Mouse (Mus musculus) limb, embryonic 12.5 days (tissue): ENCODE data around the gene Atp6v1g3. TPM values are rescaled to one million over a fixed set of nuclear protein-coding genes. Genes with fewer than 3 reads are reported as not detected.

Source experiments
- ATAC-seq: fragments of 200-750 bp; cut with Nextera tagmentation; 2 replicates; pipeline ENCODE4 v1.8.0; 2017; ENCODE audit warnings: low read depth, moderate TSS enrichment; ENCODE audit not compliant: insufficient number of reproducible peaks, insufficient read depth, low FRiP score, low TSS enrichment
- H3K27ac ChIP-seq: fragments of 300-500 bp; sonication (generic); 2 replicates; pipeline ENCODE4 v1.5.1; 2016; ENCODE audit warnings: mild to moderate bottlenecking, moderate library complexity
- H3K27me3 ChIP-seq: fragments of 300-500 bp; sonication (generic); 2 replicates; pipeline ENCODE4 v1.6.1; 2016; ENCODE audit warnings: mild to moderate bottlenecking, moderate library complexity
- H3K36me3 ChIP-seq: fragments of 300-500 bp; sonication (generic); 2 replicates; pipeline ENCODE4 v1.6.1; 2016; ENCODE audit warnings: mild to moderate bottlenecking, moderate library complexity
- H3K4me1 ChIP-seq: fragments of 300-500 bp; sonication (generic); replicated peaks from 2 replicates; pipeline ENCODE4 v1.6.1; 2016
- H3K4me2 ChIP-seq: fragments of 300-500 bp; sonication (generic); 2 replicates; pipeline ENCODE4 v1.6.1; 2016; ENCODE audit warnings: mild to moderate bottlenecking, moderate library complexity
- H3K4me3 ChIP-seq: fragments of 300-500 bp; sonication (generic); replicated peaks from 2 replicates; pipeline ENCODE4 v1.5.1; 2016; ENCODE audit warnings: mild to moderate bottlenecking
- H3K9ac ChIP-seq: fragments of 300-500 bp; sonication (generic); replicated peaks from 2 replicates; pipeline ENCODE4 v1.6.1; 2016; ENCODE audit warnings: mild to moderate bottlenecking, moderate library complexity
- H3K9me3 ChIP-seq: fragments of 300-500 bp; sonication (generic); 2 replicates; pipeline ENCODE4 v1.6.1; 2016; ENCODE audit warnings: mild to moderate bottlenecking, moderate library complexity
- whole genome bisulfite sequencing: fragments of 180-500 bp; shearing (Covaris S2); methylation state at CpG from one replicate; pipeline ENCODE4 v1.1.7; 2016; 5-methylcytosine and 5-hydroxymethylcytosine counted together
- polyA plus RNA-seq: library from polyadenylated mRNA; unstranded; fragments of >200 nt; fragmentation: Nextera tagmentation; extraction: Ambion mirVana; gene quantifications from 2 replicates; pipeline ENCODE4 v1.2.1, GENCODE M21; 2016

Atp6v1g3 gene
- polyA plus RNA-seq, 1 experiment from 2014 or later: 9.7 TPM

- WGBS: 43% methylated on average over 4 of the region's 4 CpGs
Observed at GRCm38 (mm10) chr1:138326091-138326490, 52.6 kb downstream of the Atp6v1g3 start.

GRCm38 (mm10) chr1:138326566-138326965 lies 53.0 kb downstream of the Atp6v1g3 start:
- Histone ChIP-seq H3K4me1 (peaks cover 22% of the 10 kb centered on the region), H3K4me3 (no peak overlapping the region), H3K36me3 (no peaks in the 10 kb centered on the region), H3K27me3 (no peaks in the 10 kb centered on the region), H3K4me2 (no peak overlapping the region), H3K27ac (no peak overlapping the region), H3K9ac (no peak overlapping the region; the same call in 1 of the 2 replicates), H3K9me3 (no peaks in the 10 kb centered on the region)
- ATAC-seq: no peak
- 16% methylated on average over 2 of the region's 2 CpGs for WGBS

More at GRCm38 (mm10) chr1:138326091-138326490, 52.6 kb downstream of the Atp6v1g3 start:
- Histone ChIP-seq H3K4me2 (no peak overlapping the region), H3K9me3 (no peaks in the 10 kb centered on the region), H3K4me1 (peaks cover 22% of the 10 kb centered on the region), H3K9ac (no peak overlapping the region), H3K27me3 (no peaks in the 10 kb centered on the region), H3K36me3 (no peaks in the 10 kb centered on the region), H3K27ac (peak overlapping the region; percentile 29; the same call in 1 of the 2 replicates), H3K4me3 (no peak overlapping the region)
- no peak for ATAC-seq

GRCm38 (mm10) chr1:138327466-138328245 lies 54.1 kb downstream of the Atp6v1g3 start:
- Histone ChIP-seq H3K27me3 (no peaks in the 10 kb centered on the region), H3K36me3 (no peaks in the 10 kb centered on the region), H3K4me1 (peaks cover 22% of the 10 kb centered on the region), H3K27ac (no peak overlapping the region), H3K4me2 (no peak overlapping the region), H3K9me3 (no peaks in the 10 kb centered on the region), H3K4me3 (no peak overlapping the region), H3K9ac (no peak overlapping the region)
- no peak for ATAC-seq
- 63% methylated on average over 18 of the region's 18 CpGs for WGBS

- H3K27ac ChIP-seq: no peak overlapping the region
- no peaks in the 10 kb centered on the region for H3K9me3 ChIP-seq
- H3K9ac ChIP-seq: no peak overlapping the region
- ATAC-seq: no peak
- H3K4me1 ChIP-seq: peaks cover 22% of the 10 kb centered on the region
- 7% methylated on average over 12 of the region's 12 CpGs for WGBS
- H3K4me3 ChIP-seq: no peak overlapping the region
- H3K4me2 ChIP-seq: peak overlapping the region; percentile 48
- no peaks in the 10 kb centered on the region for H3K36me3 ChIP-seq
- no peaks in the 10 kb centered on the region for H3K27me3 ChIP-seq
Observed at GRCm38 (mm10) chr1:138328320-138328719, 54.8 kb downstream of the Atp6v1g3 start.

- Histone ChIP-seq H3K27ac (no peak overlapping the region), H3K4me3 (no peak overlapping the region), H3K4me1 (peaks cover 29% of the 10 kb centered on the region), H3K4me2 (no peak overlapping the region), H3K9me3 (no peaks in the 10 kb centered on the region), H3K36me3 (no peaks in the 10 kb centered on the region), H3K27me3 (no peaks in the 10 kb centered on the region), H3K9ac (no peak overlapping the region)
- 96% methylated on average over 2 of the region's 2 CpGs for WGBS
- ATAC-seq: no peak
Observed at GRCm38 (mm10) chr1:138330556-138330955, 57.0 kb downstream of the Atp6v1g3 start.

GRCm38 (mm10) chr1:138331596-138331995 lies 58.1 kb downstream of the Atp6v1g3 start:
- H3K9me3 ChIP-seq: no peaks in the 10 kb centered on the region
- H3K27ac ChIP-seq: no peak overlapping the region
- no peak for ATAC-seq
- no peak overlapping the region for H3K4me2 ChIP-seq
- no peak overlapping the region for H3K9ac ChIP-seq
- H3K4me1 ChIP-seq: peaks cover 19% of the 10 kb centered on the region
- no peaks in the 10 kb centered on the region for H3K36me3 ChIP-seq
- no peak overlapping the region for H3K4me3 ChIP-seq
- WGBS: 73% methylated on average over 4 of the region's 4 CpGs
- H3K27me3 ChIP-seq: no peaks in the 10 kb centered on the region

DNA sequence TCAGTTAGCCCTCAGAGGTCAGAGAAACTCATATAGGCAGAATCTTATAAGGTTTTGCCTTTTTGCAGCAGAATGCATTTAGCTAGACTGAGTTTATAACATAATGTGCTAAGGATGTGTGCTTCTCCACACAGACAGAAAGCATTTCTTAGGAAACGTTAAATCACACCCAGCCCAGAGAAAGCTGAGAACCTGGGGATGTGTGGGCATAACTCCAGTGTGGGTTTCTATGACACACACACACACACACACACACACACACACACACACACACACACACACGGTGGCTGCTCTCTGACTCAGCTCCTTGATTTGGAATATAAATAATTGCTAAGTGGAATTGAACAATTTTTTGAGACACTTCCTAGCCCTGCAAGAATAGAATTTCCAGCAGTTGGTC lies 61.2 kb downstream of the Atp6v1g3 start:
- WGBS: 52% methylated on average over 2 of the region's 2 CpGs
- H3K27ac ChIP-seq: no peak overlapping the region

GRCm38 (mm10) chr1:138337417-138337816 lies 63.9 kb downstream of the Atp6v1g3 start:
- H3K36me3 ChIP-seq: no peaks in the 10 kb centered on the region
- H3K27me3 ChIP-seq: no peaks in the 10 kb centered on the region
- no peak for ATAC-seq
- 87% methylated on average over 2 of the region's 2 CpGs for WGBS
- H3K9ac ChIP-seq: no peak overlapping the region
- no peak overlapping the region for H3K4me3 ChIP-seq
- peaks cover 6% of the 10 kb centered on the region; the same call in 1 of the 2 replicates for H3K4me1 ChIP-seq
- H3K4me2 ChIP-seq: no peak overlapping the region
- H3K9me3 ChIP-seq: no peaks in the 10 kb centered on the region
- no peak overlapping the region for H3K27ac ChIP-seq

More for the DNA sequence above, 61.2 kb downstream of the Atp6v1g3 start:
- Histone ChIP-seq H3K4me3 (no peak overlapping the region), H3K9ac (no peak overlapping the region), H3K27me3 (no peaks in the 10 kb centered on the region), H3K4me1 (peaks cover 6% of the 10 kb centered on the region; the same call in 1 of the 2 replicates), H3K4me2 (no peak overlapping the region), H3K9me3 (no peaks in the 10 kb centered on the region), H3K36me3 (no peaks in the 10 kb centered on the region)
- no peak for ATAC-seq

Other genes with a start within 250 kb of the Atp6v1g3 start
- gene Ptprc, start 98.0 kb upstream of the Atp6v1g3 start, polyA plus RNA-seq: 1.3 and 1.6 TPM in 2 replicates